Mouse (Mus musculus) neural tube, embryonic 11.5 days (tissue): Measurements from ENCODE around the gene Nab2. TPM values are rescaled to one million over a fixed set of nuclear protein-coding genes. Genes with fewer than 3 reads are reported as not detected.

Experiments used
- ATAC-seq: fragments of 200-750 bp; cut with Nextera tagmentation; 2 replicates; pipeline ENCODE4 v1.8.0; 2017; ENCODE audit warnings: moderate number of reproducible peaks, mild to moderate bottlenecking, moderate TSS enrichment, moderate library complexity; ENCODE audit not compliant: insufficient read depth, low FRiP score, low TSS enrichment
- DNase-seq: peaks from one replicate; pipeline ENCODE4 v3.0.0-alpha.2; 2015; ENCODE audit warnings: low spot score
- H3K27ac ChIP-seq: fragments of 300-500 bp; sonication (generic); 2 replicates; pipeline ENCODE4 v1.5.1; 2014; ENCODE audit warnings: low read depth, mild to moderate bottlenecking, low read length
- H3K27me3 ChIP-seq: fragments of 300-500 bp; sonication (generic); 2 replicates; pipeline ENCODE4 v1.6.1; 2014; ENCODE audit warnings: mild to moderate bottlenecking, low read length, mixed read lengths; ENCODE audit not compliant: control insufficient read depth, insufficient read depth
- H3K36me3 ChIP-seq: fragments of 300-500 bp; sonication (generic); 2 replicates; pipeline ENCODE4 v1.6.1; 2014; ENCODE audit warnings: mild to moderate bottlenecking, low read length, moderate library complexity, mixed read lengths; ENCODE audit not compliant: control insufficient read depth, insufficient read depth
- H3K4me1 ChIP-seq: fragments of 300-500 bp; sonication (generic); 2 replicates; pipeline ENCODE4 v1.6.1; 2014; ENCODE audit warnings: low read length, mixed read lengths; ENCODE audit not compliant: control insufficient read depth, insufficient read depth
- H3K4me2 ChIP-seq: fragments of 300-500 bp; sonication (generic); 2 replicates; pipeline ENCODE4 v1.6.1; 2014; ENCODE audit warnings: low read depth, mild to moderate bottlenecking, moderate library complexity
- H3K4me3 ChIP-seq: fragments of 300-500 bp; sonication (generic); 2 replicates; pipeline ENCODE4 v1.5.1; 2014; ENCODE audit warnings: low read depth, low read length
- H3K9ac ChIP-seq: fragments of 300-500 bp; sonication (generic); 2 replicates; pipeline ENCODE4 v1.6.1; 2014; ENCODE audit warnings: mild to moderate bottlenecking, low read length
- H3K9me3 ChIP-seq: fragments of 300-500 bp; sonication (generic); 2 replicates; pipeline ENCODE4 v1.6.1; 2016; ENCODE audit warnings: low read length; ENCODE audit not compliant: control insufficient read depth
- WGBS: fragments of 180-500 bp; shearing (Covaris S2); extraction: QIAGEN DNeasy Blood & Tissue Kit; methylation state at CpG from one replicate; pipeline ENCODE4 v1.1.7; 2014; 5-methylcytosine and 5-hydroxymethylcytosine counted together
- polyA plus RNA-seq: library from polyadenylated mRNA; unstranded; fragments of >200 nt; fragmentation: Nextera tagmentation; extraction: Ambion mirVana; gene quantifications from 2 replicates; pipeline ENCODE4 v1.2.1, GENCODE M21; 2014

The Nab2 gene
- polyA plus RNA-seq, 1 experiment from 2014 or later, result 6.2 TPM

DNA sequence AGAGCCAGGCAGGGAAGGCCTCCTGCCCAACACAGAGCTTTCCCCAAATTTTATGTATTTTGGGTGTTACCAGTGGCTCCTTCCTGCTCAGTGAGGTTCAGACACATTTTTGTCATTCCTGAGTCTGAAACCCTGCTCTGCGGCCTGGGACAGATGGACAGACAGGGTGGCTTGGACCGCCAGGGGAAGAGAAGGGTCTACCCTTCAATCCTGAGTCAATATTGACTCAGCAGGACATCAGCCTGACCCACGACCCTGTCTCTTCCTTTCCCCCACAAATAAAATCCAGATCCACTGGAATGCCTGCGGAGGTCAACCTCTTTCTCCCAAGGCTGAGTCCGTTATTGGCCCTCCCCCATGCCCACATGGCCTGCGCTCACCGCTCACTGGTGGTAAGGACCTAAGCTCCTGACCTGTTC is 52.1 kb downstream of the Nab2 start:
- peaks cover 51% of the 10 kb centered on the region for H3K4me1 ChIP-seq
- H3K27ac ChIP-seq, result peak overlapping the region; percentile 58; the same call in 1 of the 2 replicates
- no peaks in the 10 kb centered on the region for H3K27me3 ChIP-seq
- WGBS, result 21% methylated on average over 7 of the region's 7 CpGs
- H3K9ac ChIP-seq, result no peak overlapping the region
- no peaks in the 10 kb centered on the region for H3K9me3 ChIP-seq
- ATAC-seq (no peak), DNase-seq (no peak)
- H3K4me2 ChIP-seq, result 0 out of 2 replicates have a peak overlapping the region, but pooled peaks have one; percentile 6
- H3K36me3 ChIP-seq, result peaks cover 9% of the 10 kb centered on the region
- no peak overlapping the region for H3K4me3 ChIP-seq

DNA sequence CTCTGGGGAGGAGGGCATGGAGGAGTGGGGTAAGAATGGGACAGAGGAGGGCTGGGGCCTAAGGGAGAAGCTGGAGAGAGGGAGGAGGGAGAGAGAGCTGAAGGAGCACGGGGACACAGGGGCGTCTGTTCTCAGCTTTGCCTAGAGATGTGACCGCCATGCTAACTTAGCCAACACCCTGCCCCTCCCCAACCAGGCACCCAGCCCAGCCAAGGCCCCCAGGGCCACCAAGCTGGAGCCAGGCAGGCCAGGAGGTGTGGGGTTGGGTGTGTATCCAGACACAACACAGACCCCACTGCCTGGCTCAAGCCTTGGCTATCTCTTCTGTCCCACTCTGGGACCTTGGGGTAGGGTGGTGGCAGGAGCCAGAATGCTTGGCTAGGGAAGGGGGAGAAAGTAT is 52.8 kb downstream of the Nab2 start:
- Histone ChIP-seq H3K9ac (no peak overlapping the region), H3K36me3 (peaks cover 10% of the 10 kb centered on the region), H3K4me1 (peaks cover 51% of the 10 kb centered on the region), H3K4me3 (no peak overlapping the region), H3K4me2 (0 out of 2 replicates have a peak overlapping the region, but pooled peaks have one; percentile 0), H3K9me3 (no peaks in the 10 kb centered on the region), H3K27ac (peak overlapping the region; percentile 55; the same call in 1 of the 2 replicates), H3K27me3 (no peaks in the 10 kb centered on the region)
- ATAC-seq, result no peak
- 75% methylated on average over 2 of the region's 3 CpGs for WGBS
- DNase-seq, result no peak

DNA sequence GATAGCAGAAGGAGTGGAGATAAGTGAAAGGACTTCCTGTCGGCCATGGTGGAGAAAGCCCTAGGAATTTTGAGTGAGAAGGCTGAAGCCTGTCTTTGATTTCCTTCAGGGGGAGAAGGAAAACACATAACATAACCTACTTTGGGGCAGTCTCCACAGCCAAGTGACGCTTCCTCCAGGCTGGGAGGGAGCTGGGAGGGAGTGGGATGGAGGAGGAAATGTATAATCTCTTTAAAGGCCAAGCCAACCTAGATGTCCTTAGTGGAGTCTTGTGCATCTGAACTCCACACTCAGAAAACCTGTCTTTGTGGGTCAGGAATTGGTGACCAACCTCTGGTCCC is 53.4 kb downstream of the Nab2 start:
- ATAC-seq, result no peak
- peak overlapping the region; percentile 73 for H3K27ac ChIP-seq

DNA sequence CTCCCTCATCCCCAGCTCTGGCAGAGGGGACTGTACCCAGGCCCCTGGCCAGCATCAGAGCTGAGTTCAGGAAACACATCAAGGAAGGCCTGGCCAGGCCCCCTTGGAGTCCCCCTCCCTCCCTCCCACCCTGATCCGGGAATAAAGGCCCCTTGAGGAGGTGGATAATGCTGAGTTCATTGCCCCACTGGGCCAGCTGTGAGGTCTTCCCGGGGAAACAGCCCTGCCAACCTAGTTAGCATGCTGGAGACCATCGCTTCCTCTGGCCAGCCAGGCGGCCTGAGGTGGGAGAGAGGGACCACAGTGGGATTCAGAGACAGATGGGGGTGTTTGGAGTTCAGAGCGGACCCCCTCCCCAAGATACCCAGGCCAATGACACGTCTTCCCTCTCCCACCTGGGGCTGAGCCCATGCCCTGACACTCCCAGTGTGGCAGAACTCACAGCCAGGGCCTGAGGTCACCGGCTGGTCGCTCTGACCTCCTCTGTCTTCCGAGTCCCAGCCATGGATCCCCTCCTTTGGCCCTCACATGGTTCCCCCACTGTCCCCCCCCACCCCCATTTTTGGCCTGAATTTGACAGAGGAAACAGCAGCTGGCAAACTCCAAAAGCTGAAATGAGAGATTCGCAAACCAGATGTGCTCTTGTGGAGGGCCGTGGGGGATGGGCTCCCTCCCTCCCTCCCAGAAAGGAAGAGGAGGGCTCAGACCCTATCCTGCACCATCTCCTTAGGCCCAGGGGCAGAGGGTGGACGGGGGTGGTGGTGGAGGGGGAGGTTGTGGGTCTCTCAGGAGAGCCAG is 53.9 kb downstream of the Nab2 start:
- H3K4me1 ChIP-seq, result peaks cover 47% of the 10 kb centered on the region
- H3K4me2 ChIP-seq, result 0 out of 2 replicates have a peak overlapping the region, but pooled peaks have one; percentile 0
- no peaks in the 10 kb centered on the region for H3K9me3 ChIP-seq
- DNase-seq, result peak; percentile 49
- ATAC-seq, result no peak
- H3K9ac ChIP-seq, result no peak overlapping the region
- H3K27me3 ChIP-seq, result no peaks in the 10 kb centered on the region
- H3K36me3 ChIP-seq, result peaks cover 10% of the 10 kb centered on the region
- WGBS, result 16% methylated on average over 12 of the region's 12 CpGs
- H3K27ac ChIP-seq, result peak overlapping the region; percentile 73
- H3K4me3 ChIP-seq, result no peak overlapping the region

More for the DNA sequence above, 53.4 kb downstream of the Nab2 start:
- no peak overlapping the region for H3K9ac ChIP-seq
- H3K4me3 ChIP-seq, result no peak overlapping the region
- 36% methylated on average over 2 of the region's 2 CpGs for WGBS
- peaks cover 10% of the 10 kb centered on the region for H3K36me3 ChIP-seq
- DNase-seq, result no peak
- peaks cover 51% of the 10 kb centered on the region for H3K4me1 ChIP-seq
- H3K27me3 ChIP-seq, result no peaks in the 10 kb centered on the region
- no peak overlapping the region for H3K4me2 ChIP-seq
- no peaks in the 10 kb centered on the region for H3K9me3 ChIP-seq

DNA sequence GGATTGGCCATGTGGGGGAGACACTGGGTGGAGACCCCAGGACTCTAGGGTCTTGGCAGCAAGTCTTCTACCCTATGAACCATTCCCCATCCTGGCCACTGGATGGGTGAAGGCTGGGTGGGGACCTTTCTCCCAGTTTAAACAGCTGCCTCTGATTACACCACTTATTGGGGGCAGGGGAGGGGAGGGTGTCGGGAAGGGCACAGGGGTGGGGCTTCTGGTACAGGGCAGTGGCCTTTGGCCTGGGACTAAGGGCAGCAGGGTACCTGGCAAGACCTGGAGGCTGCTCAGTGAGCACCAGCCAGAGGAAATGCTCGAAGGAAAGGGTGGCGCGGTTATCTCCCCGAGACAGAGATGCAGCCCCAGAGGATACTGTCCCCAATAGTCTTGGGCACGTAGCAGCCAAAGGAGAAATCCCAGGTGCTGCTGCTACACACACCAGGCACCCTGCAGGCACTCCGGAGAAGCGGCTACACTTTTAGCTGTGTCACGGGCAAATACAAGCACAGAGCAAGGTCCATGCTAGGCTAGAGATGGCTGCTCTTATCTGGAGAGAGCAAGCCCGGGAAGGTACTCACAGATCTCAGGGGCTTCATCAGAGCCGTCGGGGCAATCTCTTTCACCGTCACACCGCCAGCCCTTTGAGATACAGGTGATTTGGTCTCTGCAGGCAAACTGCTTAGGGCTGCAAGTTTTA is 56.1 kb downstream of the Nab2 start:
- Histone ChIP-seq H3K9me3 (no peaks in the 10 kb centered on the region), H3K36me3 (peaks cover 15% of the 10 kb centered on the region), H3K4me1 (peaks cover 26% of the 10 kb centered on the region), H3K27ac (no peak overlapping the region), H3K4me3 (no peak overlapping the region), H3K9ac (no peak overlapping the region), H3K4me2 (no peak overlapping the region), H3K27me3 (no peaks in the 10 kb centered on the region)
- DNase-seq (no peak), ATAC-seq (no peak)
- WGBS, result 89% methylated on average over 14 of the region's 14 CpGs

Other genes with a start within 250 kb of the Nab2 start
- gene Stac3, start 166.9 kb downstream of the Nab2 start, polyA plus RNA-seq, result 0.50 and 0.95 TPM in 2 replicates
- 2.4 and 3.4 TPM in 2 replicates for gene Ndufa4l2, start 153.6 kb downstream of the Nab2 start, polyA plus RNA-seq
- gene Shmt2, start 146.1 kb downstream of the Nab2 start, polyA plus RNA-seq, result 82.1 and 91.5 TPM in 2 replicates
- 45.7 and 46.8 TPM in 2 replicates for gene Nxph4, start 134.0 kb downstream of the Nab2 start, polyA plus RNA-seq
- gene Lrp1, start 47.4 kb downstream of the Nab2 start, polyA plus RNA-seq, result 60.2 and 68.2 TPM in 2 replicates
- 6.1 and 6.8 TPM in 2 replicates for gene Stat6, start 25.6 kb downstream of the Nab2 start, polyA plus RNA-seq
- 9.3 and 10.6 TPM in 2 replicates for gene Nemp1, start 1.7 kb downstream of the Nab2 start, polyA plus RNA-seq
- gene Myo1a, start 36.6 kb upstream of the Nab2 start, polyA plus RNA-seq, result 0.56 and 0.76 TPM in 2 replicates
- 0.49 and 0.57 TPM in 2 replicates for gene Tac2, start 55.9 kb upstream of the Nab2 start, polyA plus RNA-seq
- 7.0 and 8.0 TPM in 2 replicates for gene Zbtb39, start 71.0 kb upstream of the Nab2 start, polyA plus RNA-seq
- gene Gpr182, start 83.2 kb upstream of the Nab2 start, polyA plus RNA-seq, result 0.29 and 0.38 TPM in 2 replicates
- gene Rdh1, start 91.2 kb upstream of the Nab2 start, polyA plus RNA-seq, result not detected in 2 replicates
- gene Rdh16f1, start 91.2 kb upstream of the Nab2 start, polyA plus RNA-seq, result 0.13 TPM in 1 of 2 replicates, not detected in the other
- gene Rdh9, start 107.8 kb upstream of the Nab2 start, polyA plus RNA-seq, result not detected in 2 replicates
- gene Rdh16, start 132.6 kb upstream of the Nab2 start, polyA plus RNA-seq, result not detected in 2 replicates
- not detected in 2 replicates for gene Rdh19, start 181.4 kb upstream of the Nab2 start, polyA plus RNA-seq
- gene Rdh16f2, start 197.9 kb upstream of the Nab2 start, polyA plus RNA-seq, result not detected in 2 replicates
- not detected in 2 replicates for gene Rdh7, start 220.2 kb upstream of the Nab2 start, polyA plus RNA-seq
- not detected in 2 replicates for gene Sdr9c7, start 229.9 kb upstream of the Nab2 start, polyA plus RNA-seq